Mouse (Mus musculus) frontal cortex, adult 2 months (tissue): ENCODE results near the gene 1700086D15Rik. TPM values are rescaled to one million over a fixed set of nuclear protein-coding genes. Genes with fewer than 3 reads are reported as not detected.

Source experiments
- DNase-seq, 2 experiments: peaks; one replicate each; pipeline ENCODE4 v3.0.0; 2022; ENCODE audit warnings: low spot score in 1 of 2; ENCODE audit errors: extremely low spot score in 1 of 2
- polyA plus RNA-seq: library from polyadenylated mRNA; depleted of rRNA; stranded (reverse); fragments of >200 nt; gene quantifications from 2 replicates; pipeline ENCODE4 v1.2.3, GENCODE M21; 2012; rRNA removed

Gene 1700086D15Rik
- polyA plus RNA-seq, 1 experiment, result 0.88 TPM

- no peak for DNase-seq
These were observed 22.5 kb downstream of the 1700086D15Rik start for GRCm38 (mm10) chr11:65137145-65137652.

GRCm38 (mm10) chr11:65135251-65135739 lies 24.4 kb downstream of the 1700086D15Rik start:
- peak; percentile 34 to 71 for DNase-seq

- peak in 1 of 2 experiments; percentile 70 for DNase-seq
These were observed 26.0 kb downstream of the 1700086D15Rik start for GRCm38 (mm10) chr11:65133661-65134060.

- no peak for DNase-seq
These were observed 30.6 kb downstream of the 1700086D15Rik start for GRCm38 (mm10) chr11:65129110-65129509.

GRCm38 (mm10) chr11:65128666-65129065 lies 31.0 kb downstream of the 1700086D15Rik start:
- DNase-seq, result no peak

GRCm38 (mm10) chr11:65126566-65126965 lies 33.1 kb downstream of the 1700086D15Rik start:
- DNase-seq, result peak in 1 of 2 experiments; percentile 64

GRCm38 (mm10) chr11:65124913-65125418 lies 34.7 kb downstream of the 1700086D15Rik start:
- DNase-seq, result peak; percentile 27 to 48

GRCm38 (mm10) chr11:65120276-65120675 lies 39.4 kb downstream of the 1700086D15Rik start:
- no peak for DNase-seq

- DNase-seq, result no peak
These were observed 43.9 kb downstream of the 1700086D15Rik start for GRCm38 (mm10) chr11:65115811-65116210.

GRCm38 (mm10) chr11:65112086-65112485 lies 47.6 kb downstream of the 1700086D15Rik start:
- no peak for DNase-seq

- DNase-seq, result no peak
These were observed 48.0 kb downstream of the 1700086D15Rik start for GRCm38 (mm10) chr11:65111651-65112050.

GRCm38 (mm10) chr11:65110058-65110457 lies 49.6 kb downstream of the 1700086D15Rik start:
- no peak for DNase-seq

- DNase-seq, result peak in 1 of 2 experiments; percentile 29
These were observed 51.9 kb downstream of the 1700086D15Rik start for GRCm38 (mm10) chr11:65107734-65108171.

- no peak for DNase-seq
These were observed 52.5 kb downstream of the 1700086D15Rik start for GRCm38 (mm10) chr11:65107151-65107550.

GRCm38 (mm10) chr11:65104076-65104475 lies 55.6 kb downstream of the 1700086D15Rik start:
- no peak for DNase-seq

Other genes with a start within 250 kb of the 1700086D15Rik start
- gene Elac2, start 180.9 kb downstream of the 1700086D15Rik start, polyA plus RNA-seq, result 31.2 and 31.9 TPM in 2 replicates
- 62.3 and 64.7 TPM in 2 replicates for gene Arhgap44, start 3.1 kb upstream of the 1700086D15Rik start, polyA plus RNA-seq
- 0.15 and 0.22 TPM in 2 replicates for gene Myocd, start 110.1 kb upstream of the 1700086D15Rik start, polyA plus RNA-seq